Mouse (Mus musculus) induced T-regulatory cell, adult 2 months (primary cell): ENCODE results near the gene 1810062G17Rik.
A peak's percentile ranks its signal among the peaks of the same experiment; 100 is the strongest.

Source experiments
- DNase-seq: peaks from one replicate; pipeline ENCODE4 v3.0.0-alpha.2; 2012; ENCODE audit warnings: low read depth

The 1810062G17Rik gene

GRCm38 (mm10) chr3:36476261-36477155, 771 bp downstream of the 1810062G17Rik start:
- DNase-seq: no peak

- DNase-seq: no peak
Measured at GRCm38 (mm10) chr3:36478776-36479175, 3.0 kb downstream of the 1810062G17Rik start.

- no peak for DNase-seq
Measured at GRCm38 (mm10) chr3:36480486-36480885, 4.7 kb downstream of the 1810062G17Rik start.

- DNase-seq: no peak
Measured at GRCm38 (mm10) chr3:36481776-36482193, 6.0 kb downstream of the 1810062G17Rik start.

GRCm38 (mm10) chr3:36482940-36483339, 7.2 kb downstream of the 1810062G17Rik start:
- no peak for DNase-seq

GRCm38 (mm10) chr3:36484292-36484691, 8.6 kb downstream of the 1810062G17Rik start:
- no peak for DNase-seq

GRCm38 (mm10) chr3:36486176-36486575, 10.4 kb downstream of the 1810062G17Rik start:
- DNase-seq: no peak

GRCm38 (mm10) chr3:36486881-36487280, 11.1 kb downstream of the 1810062G17Rik start:
- DNase-seq: no peak

- no peak for DNase-seq
Measured at GRCm38 (mm10) chr3:36488367-36488766, 12.6 kb downstream of the 1810062G17Rik start.

GRCm38 (mm10) chr3:36488899-36489589, 13.3 kb downstream of the 1810062G17Rik start:
- no peak for DNase-seq

- DNase-seq: no peak
Measured at GRCm38 (mm10) chr3:36489590-36489910, 13.8 kb downstream of the 1810062G17Rik start.

GRCm38 (mm10) chr3:36491535-36491934, 15.8 kb downstream of the 1810062G17Rik start:
- DNase-seq: no peak

GRCm38 (mm10) chr3:36492716-36493391, 17.1 kb downstream of the 1810062G17Rik start:
- DNase-seq: no peak

- DNase-seq: no peak
Measured at GRCm38 (mm10) chr3:36493641-36494283, 18.0 kb downstream of the 1810062G17Rik start.

GRCm38 (mm10) chr3:36494613-36495012, 18.9 kb downstream of the 1810062G17Rik start:
- DNase-seq: no peak

GRCm38 (mm10) chr3:36495436-36495835, 19.7 kb downstream of the 1810062G17Rik start:
- DNase-seq: peak; percentile 88

- DNase-seq: no peak
Measured at GRCm38 (mm10) chr3:36496273-36496672, 20.5 kb downstream of the 1810062G17Rik start.

GRCm38 (mm10) chr3:36496746-36497145, 21.0 kb downstream of the 1810062G17Rik start:
- DNase-seq: peak; percentile 66

GRCm38 (mm10) chr3:36498224-36498623, 22.5 kb downstream of the 1810062G17Rik start:
- DNase-seq: no peak

- DNase-seq: no peak
Measured at GRCm38 (mm10) chr3:36499418-36499817, 23.7 kb downstream of the 1810062G17Rik start.

GRCm38 (mm10) chr3:36500976-36501375, 25.2 kb downstream of the 1810062G17Rik start:
- DNase-seq: no peak

- no peak for DNase-seq
Measured at GRCm38 (mm10) chr3:36501546-36501945, 25.8 kb downstream of the 1810062G17Rik start.
